Mouse (Mus musculus) splenic B cell, adult 2 months (primary cell): ENCODE data around the gene Itpa.
"Not testable (repeated sequence)": the region's sequence is repeated elsewhere in the genome, so short reads cannot be mapped to it uniquely, and the experiment has no call there.

Source experiments
- DNase-seq: peaks from one replicate; pipeline ENCODE4 v3.0.0-alpha.2; 2011; ENCODE audit warnings: low read depth, low spot score
- H3K27me3 ChIP-seq: 2 replicates; pipeline ENCODE4 v1.6.1; 2012; ENCODE audit warnings: mild to moderate bottlenecking, low read length, moderate library complexity, mixed read lengths; ENCODE audit not compliant: control insufficient read depth, poor library complexity, insufficient read depth, severe bottlenecking
- H3K36me3 ChIP-seq: 2 replicates; pipeline ENCODE4 v1.6.1; 2012; ENCODE audit warnings: mild to moderate bottlenecking, low read length, moderate library complexity, mixed read lengths; ENCODE audit not compliant: control insufficient read depth, poor library complexity, insufficient read depth, severe bottlenecking

Gene Itpa

DNA sequence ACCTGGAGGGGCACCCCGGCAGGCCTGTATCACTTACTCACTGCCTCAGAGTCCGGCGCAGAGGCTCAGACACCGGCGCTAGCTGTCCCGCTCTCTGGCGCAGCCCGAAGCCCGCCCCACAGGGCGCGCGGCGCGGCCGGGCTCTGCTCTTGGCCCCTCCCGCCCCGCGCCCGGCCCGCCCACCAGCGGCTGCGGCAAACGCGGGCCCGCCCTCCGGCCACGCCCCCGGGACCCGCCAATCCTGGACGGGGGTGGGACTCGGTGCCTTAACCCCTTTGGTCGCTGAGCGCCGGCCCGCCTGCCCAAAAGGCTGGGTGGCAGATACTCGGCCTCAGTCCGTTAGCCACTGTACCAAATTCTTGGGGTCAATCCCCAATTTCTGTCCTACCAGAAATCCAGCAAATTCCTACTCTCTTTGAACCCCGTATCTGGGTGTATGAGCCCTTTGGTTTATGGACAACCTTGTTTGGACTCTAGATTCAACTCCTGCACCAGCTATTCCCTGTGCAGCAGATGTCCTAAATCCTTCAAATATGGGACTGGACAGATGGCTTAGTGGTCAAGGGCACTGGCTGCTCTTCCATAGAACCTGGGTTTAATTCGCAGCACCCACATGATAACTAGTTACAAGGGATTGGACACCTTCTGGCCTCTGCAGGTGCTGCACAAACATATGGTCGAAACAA is 24.6 kb upstream of the Itpa start, which contains the start of gene Lzts3:
TSS of gene Lzts3 (minus strand) at position 120 of the 686 bp plus-strand sequence.
- DNase-seq, result peak; percentile 89
- H3K36me3 ChIP-seq, result no peaks in the 10 kb centered on the region
- H3K27me3 ChIP-seq, result no peaks in the 10 kb centered on the region

- no peaks in the 10 kb centered on the region for H3K36me3 ChIP-seq
- DNase-seq, result no peak
Measured at GRCm38 (mm10) chr2:130645198-130645597, 22.2 kb upstream of the Itpa start.

DNA sequence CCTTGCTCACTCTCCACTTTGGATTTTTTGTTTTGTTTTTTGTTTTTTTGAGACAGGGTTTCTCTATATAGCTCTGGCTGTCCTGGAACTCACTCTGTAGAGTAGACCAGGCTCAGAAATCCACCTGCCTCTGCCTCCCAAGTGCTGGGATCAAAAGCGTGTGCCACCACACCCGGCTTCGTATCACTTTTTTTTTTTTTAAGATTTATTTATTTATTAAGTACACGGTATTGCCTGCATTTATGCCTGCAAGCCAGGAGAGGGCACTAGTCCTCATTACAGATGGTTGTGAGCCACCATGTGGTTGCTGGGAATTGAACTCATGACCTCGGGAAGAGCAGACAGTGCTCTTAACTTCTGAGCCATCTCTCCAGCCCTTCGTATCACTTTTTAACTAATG is 18.4 kb upstream of the Itpa start:
- not testable (repeated sequence) for H3K36me3 ChIP-seq, DNase-seq, H3K27me3 ChIP-seq

More at GRCm38 (mm10) chr2:130645198-130645597, 22.2 kb upstream of the Itpa start:
- no peaks in the 10 kb centered on the region for H3K27me3 ChIP-seq

GRCm38 (mm10) chr2:130653303-130653702 is 14.1 kb upstream of the Itpa start:
- H3K27me3 ChIP-seq, result no peaks in the 10 kb centered on the region
- peaks cover 11% of the 10 kb centered on the region for H3K36me3 ChIP-seq
- no peak for DNase-seq

DNA sequence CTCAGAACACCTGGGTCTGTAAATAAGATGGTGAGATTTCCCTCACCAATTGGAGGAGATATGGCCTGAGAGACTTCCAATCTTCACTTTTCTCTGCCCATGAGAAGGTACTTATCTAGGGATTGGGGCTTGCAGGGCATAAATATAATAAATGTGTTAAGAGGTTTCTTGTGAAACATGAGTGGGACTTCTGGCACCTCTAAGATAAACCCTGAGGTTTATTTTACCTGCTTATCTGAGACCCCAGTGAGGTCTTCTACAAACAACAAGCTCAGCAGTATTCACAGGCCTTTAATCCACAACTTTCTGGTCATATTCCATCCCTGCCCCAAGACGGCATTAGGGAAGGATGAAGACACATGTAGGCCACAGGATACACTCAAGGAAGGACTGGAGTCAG is 13.7 kb upstream of the Itpa start:
- no peak for DNase-seq
- Histone ChIP-seq H3K27me3 (no peaks in the 10 kb centered on the region), H3K36me3 (peaks cover 11% of the 10 kb centered on the region)

DNA sequence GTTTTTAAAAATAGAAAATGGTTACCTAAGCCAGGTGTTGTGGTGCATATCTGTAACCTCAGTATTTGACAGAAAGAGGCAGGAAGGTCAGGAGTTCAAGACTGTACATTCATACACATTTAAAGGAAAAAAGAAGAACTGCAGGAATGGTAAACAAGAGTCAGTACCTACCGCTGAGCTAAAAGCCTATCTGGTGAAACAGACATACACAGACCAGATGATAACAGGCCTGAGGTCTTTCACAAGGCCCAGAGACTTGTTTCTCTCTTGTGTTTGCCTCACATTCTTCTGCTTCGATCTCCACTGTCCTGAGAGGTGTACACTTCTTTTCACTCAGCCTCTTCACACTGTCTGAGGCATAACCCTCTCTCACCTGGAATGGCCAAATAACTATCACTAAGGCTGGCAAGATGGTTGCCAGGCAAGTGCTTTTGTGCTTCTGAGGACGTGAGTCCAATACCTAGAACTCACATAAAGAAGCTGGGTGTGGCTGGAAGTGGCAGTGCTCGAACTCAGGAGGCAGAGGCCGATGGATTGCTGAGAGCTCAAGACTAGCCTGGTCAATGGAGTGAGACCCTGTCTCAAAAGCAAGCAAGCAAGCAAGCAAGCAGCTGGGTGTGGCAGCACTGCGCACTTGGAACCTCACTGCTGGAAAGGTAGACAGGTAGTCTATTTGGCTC is 11.6 kb upstream of the Itpa start:
- no peak for DNase-seq
- no peaks in the 10 kb centered on the region for H3K27me3 ChIP-seq

GRCm38 (mm10) chr2:130656536-130656935 is 10.9 kb upstream of the Itpa start:
- no peak for DNase-seq
- Histone ChIP-seq H3K36me3 (peaks cover 15% of the 10 kb centered on the region), H3K27me3 (no peaks in the 10 kb centered on the region)

More for the DNA sequence above, 11.6 kb upstream of the Itpa start:
- H3K36me3 ChIP-seq, result peaks cover 12% of the 10 kb centered on the region

- H3K36me3 ChIP-seq, result peaks cover 22% of the 10 kb centered on the region
- no peaks in the 10 kb centered on the region for H3K27me3 ChIP-seq
- DNase-seq, result no peak
Measured at GRCm38 (mm10) chr2:130657541-130657940, 9.9 kb upstream of the Itpa start.

DNA sequence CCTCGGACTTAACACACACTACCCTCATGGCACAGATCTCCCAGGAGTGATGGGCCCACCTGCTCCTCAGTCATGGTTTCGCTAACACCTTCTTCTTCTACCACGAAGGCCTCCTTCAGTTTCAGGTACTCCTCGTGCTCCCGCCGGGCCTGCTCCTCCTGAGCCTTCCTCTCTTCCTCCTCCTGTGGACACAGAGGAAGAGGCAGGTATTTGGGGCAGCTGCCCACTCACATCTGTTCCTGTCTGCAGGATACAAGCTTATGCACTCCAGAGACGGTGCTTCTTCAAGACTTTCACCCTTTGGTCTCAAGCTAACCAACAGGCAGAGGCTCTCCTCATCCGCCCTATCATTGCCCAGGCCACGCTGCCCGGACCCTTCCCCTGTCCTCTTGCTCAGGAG is 8.9 kb upstream of the Itpa start:
- no peak for DNase-seq
- H3K27me3 ChIP-seq, result no peaks in the 10 kb centered on the region
- H3K36me3 ChIP-seq, result peaks cover 22% of the 10 kb centered on the region

DNA sequence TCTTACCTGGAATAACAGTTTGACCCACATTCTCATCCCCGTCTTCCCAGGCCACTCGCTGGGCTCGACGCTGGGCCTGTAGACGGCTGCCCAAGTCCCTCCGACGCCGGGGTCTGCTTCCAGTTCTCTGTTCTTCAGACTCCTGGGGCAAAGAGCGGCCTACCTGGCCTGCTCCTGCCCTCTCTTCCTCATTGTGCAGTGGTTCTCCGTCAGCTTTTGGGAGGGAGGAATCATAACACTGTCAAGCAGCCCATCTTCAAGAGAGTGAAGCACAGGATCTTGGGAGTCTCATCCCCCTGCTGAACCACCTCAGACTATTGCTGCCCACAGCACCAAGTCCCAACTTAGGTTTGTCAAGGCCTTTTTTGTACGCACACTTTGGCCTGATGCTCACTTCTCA is 4.1 kb upstream of the Itpa start:
- Histone ChIP-seq H3K36me3 (peaks cover 10% of the 10 kb centered on the region), H3K27me3 (no peaks in the 10 kb centered on the region)
- DNase-seq, result no peak

- H3K27me3 ChIP-seq, result no peaks in the 10 kb centered on the region
- DNase-seq, result peak; percentile 90
- H3K36me3 ChIP-seq, result peaks cover 10% of the 10 kb centered on the region
Measured at GRCm38 (mm10) chr2:130664102-130664701, 3.2 kb upstream of the Itpa start, which contains the start of gene Ddrgk1. Gene Ddrgk1, minus strand, starts transcription at chr2:130664659.

- Histone ChIP-seq H3K27me3 (no peaks in the 10 kb centered on the region), H3K36me3 (peaks cover 7% of the 10 kb centered on the region)
- DNase-seq, result no peak
Measured at GRCm38 (mm10) chr2:130677211-130677610, 9.8 kb downstream of the Itpa start.

DNA sequence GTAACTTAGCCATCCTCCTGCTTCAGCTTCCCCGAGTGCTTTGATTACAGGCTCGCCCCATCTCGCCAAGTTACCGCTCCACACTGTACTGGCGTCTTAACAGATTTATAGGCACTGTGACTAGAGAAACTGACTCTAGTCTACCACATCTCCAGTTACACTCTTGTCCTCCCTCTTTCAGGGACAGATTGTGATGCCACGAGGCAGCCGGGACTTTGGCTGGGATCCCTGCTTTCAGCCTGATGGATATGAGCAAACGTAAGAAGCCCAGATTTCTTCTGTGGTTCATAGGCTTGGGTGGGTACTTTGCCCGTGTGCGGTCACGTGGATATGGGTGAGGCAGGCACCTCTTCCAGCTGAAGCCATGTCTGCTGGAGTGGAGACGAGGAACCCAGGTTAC is 11.7 kb downstream of the Itpa start:
- no peak for DNase-seq
- Histone ChIP-seq H3K36me3 (no peaks in the 10 kb centered on the region; the same call in 1 of the 2 replicates), H3K27me3 (no peaks in the 10 kb centered on the region)

GRCm38 (mm10) chr2:130679899-130680298 is 12.5 kb downstream of the Itpa start:
- DNase-seq, result peak; percentile 56
- no peaks in the 10 kb centered on the region for H3K27me3 ChIP-seq
- no peaks in the 10 kb centered on the region; the same call in 1 of the 2 replicates for H3K36me3 ChIP-seq

- H3K36me3 ChIP-seq, result no peaks in the 10 kb centered on the region; the same call in 1 of the 2 replicates
- no peaks in the 10 kb centered on the region for H3K27me3 ChIP-seq
- DNase-seq, result no peak
Measured at GRCm38 (mm10) chr2:130681531-130681930, 14.1 kb downstream of the Itpa start.
